Comparison of ENCODE assay signal across 10 mouse cellular contexts in genomic region chr5:21257806-21258205, GRCm38 (mm10).
DNase-seq lines count a peak whose midpoint lies in the region; ATAC-seq and TF ChIP-seq lines count a peak whose summit lies in the region.
"Had no signal": no experiment of that assay in that cellular context is flagged by ENCODE, and none has a peak within 500 bp of the region (broad histone marks: within the 10 kb centered on the region; RNA-seq: fewer than 3 reads in every experiment).

No protein-coding gene starts in this region.

- DNase-seq in forebrain, embryonic 10.5 days (ENCODE audit: extremely low spot score, low spot score) = peak; percentile 14
- peak; percentile 38 for DNase-seq in lung, postnatal 0 days (ENCODE audit: low spot score)
- no peak for DNase-seq in lung, postnatal 14 days
- peak; percentile 49 for DNase-seq in splenic B cell, adult 2 months (ENCODE audit: low read depth, low spot score)
- DNase-seq in urinary bladder, adult 2 months (ENCODE audit: low spot score) = no peak
- DNase-seq in kidney, adult 18-20 months = no peak
- DNase-seq: lung, postnatal 36 days had no signal

- no peaks in the 10 kb centered on the region for H3K36me3 ChIP-seq in forebrain, embryonic 10.5 days (replicated peaks)
- no peaks in the 10 kb centered on the region for H3K36me3 ChIP-seq in forebrain, embryonic 15.5 days
- no peaks in the 10 kb centered on the region for H3K36me3 ChIP-seq in lung, postnatal 0 days (ENCODE audit: insufficient read depth, low read length)
- no peaks in the 10 kb centered on the region for H3K36me3 ChIP-seq in splenic B cell, adult 2 months (ENCODE audit: control insufficient read depth, insufficient read depth, low read length, poor library complexity, severe bottlenecking)
- H3K36me3 ChIP-seq: heart, embryonic 10.5 days had no signal

- TF ChIP-seq POLR2A in bone marrow, adult 2 months (IDR thresholded peaks at IDR 0.05; ENCODE audit: borderline replicate concordance, control insufficient read depth, low read depth, low read length) = no peak

- ATAC-seq in forebrain, embryonic 15.5 days (replicated peaks) = no peak
- no peak for ATAC-seq in lung, postnatal 0 days

- no peaks in the 10 kb centered on the region for H3K9me3 ChIP-seq in forebrain, embryonic 10.5 days
- no peaks in the 10 kb centered on the region for H3K9me3 ChIP-seq in forebrain, embryonic 15.5 days
- H3K9me3 ChIP-seq in lung, postnatal 0 days (ENCODE audit: low read length) = no peaks in the 10 kb centered on the region
- H3K9me3 ChIP-seq: heart, embryonic 10.5 days had no signal

- no peaks in the 10 kb centered on the region for H3K27me3 ChIP-seq in forebrain, embryonic 10.5 days (ENCODE audit: poor library complexity, severe bottlenecking)
- H3K27me3 ChIP-seq in forebrain, embryonic 15.5 days = no peaks in the 10 kb centered on the region
- H3K27me3 ChIP-seq in lung, postnatal 0 days (replicated peaks; ENCODE audit: insufficient read depth, low read length) = no peaks in the 10 kb centered on the region
- H3K27me3 ChIP-seq in splenic B cell, adult 2 months (ENCODE audit: control insufficient read depth, insufficient read depth, low read length, poor library complexity, severe bottlenecking) = no peaks in the 10 kb centered on the region

- H3K4me2 ChIP-seq in forebrain, embryonic 15.5 days (replicated peaks) = no peak overlapping the region
- no peak overlapping the region for H3K4me2 ChIP-seq in lung, postnatal 0 days (replicated peaks; ENCODE audit: low read depth, low read length)

- H3K9ac ChIP-seq in forebrain, embryonic 15.5 days (replicated peaks) = no peak overlapping the region
- H3K9ac ChIP-seq in lung, postnatal 0 days (replicated peaks; ENCODE audit: low read depth) = no peak overlapping the region

- H3K4me1 ChIP-seq in forebrain, embryonic 10.5 days = peaks cover 12% of the 10 kb centered on the region
- peaks cover 14% of the 10 kb centered on the region; the same call in 1 of the 2 replicates for H3K4me1 ChIP-seq in forebrain, embryonic 15.5 days
- no peaks in the 10 kb centered on the region for H3K4me1 ChIP-seq in lung, postnatal 0 days (ENCODE audit: insufficient read depth, low read depth, low read length)
- H3K4me1 ChIP-seq in bone marrow, adult 2 months (ENCODE audit: control insufficient read depth, insufficient read depth, low read length) = peaks cover 6% of the 10 kb centered on the region

- no peak for TF ChIP-seq EP300 in lung, postnatal 0 days (IDR thresholded peaks at IDR 0.05)

- H3K4me3 ChIP-seq in forebrain, embryonic 10.5 days = no peak overlapping the region
- H3K4me3 ChIP-seq in forebrain, embryonic 15.5 days = no peak overlapping the region
- H3K4me3 ChIP-seq in lung, postnatal 0 days (ENCODE audit: low read depth, low read length) = no peak overlapping the region
- H3K4me3 ChIP-seq in bone marrow, adult 2 months (replicated peaks; ENCODE audit: control insufficient read depth, low read depth, low read length) = no peak overlapping the region
- H3K4me3 ChIP-seq: heart, embryonic 10.5 days had no signal

- H3K27ac ChIP-seq in forebrain, embryonic 10.5 days = no peak overlapping the region
- no peak overlapping the region for H3K27ac ChIP-seq in forebrain, embryonic 15.5 days (replicated peaks)
- H3K27ac ChIP-seq in lung, postnatal 0 days (ENCODE audit: low read length) = no peak overlapping the region
- H3K27ac ChIP-seq in bone marrow, adult 2 months (ENCODE audit: control insufficient read depth, insufficient read depth, low read depth, low read length, poor library complexity) = no peak overlapping the region
- H3K27ac ChIP-seq: heart, embryonic 10.5 days had no signal

- TF ChIP-seq CTCF in lung, postnatal 0 days (IDR thresholded peaks at IDR 0.05) = peak; percentile 61
- TF ChIP-seq CTCF in bone marrow, adult 2 months (IDR thresholded peaks at IDR 0.05; ENCODE audit: control insufficient read depth, insufficient read depth, low read length) = peak; percentile 26; the same call in 1 of the 2 replicates

- 68% methylated on average over 6 of the region's 6 CpGs for WGBS in forebrain, embryonic 10.5 days
- 68% methylated on average over 6 of the region's 6 CpGs for WGBS in forebrain, embryonic 15.5 days
- WGBS in lung, postnatal 0 days = 64% methylated on average over 6 of the region's 6 CpGs
- WGBS in bone marrow, adult 2 months = 73% methylated on average over 6 of the region's 6 CpGs

Comparison
In these comparisons a context has a peak if more than half of its experiments do, and no peak if none do; other contexts are left out.
1. DNase-seq: peak in forebrain, embryonic 10.5 days (single experiment), lung, postnatal 0 days (single experiment) and splenic B cell, adult 2 months (single experiment); none in lung, postnatal 14 days (single experiment), urinary bladder, adult 2 months (single experiment) and kidney, adult 18-20 months (single experiment).